Mouse (Mus musculus): Measurements from ENCODE around the gene Cpm. TPM values are rescaled to one million over a fixed set of nuclear protein-coding genes. Genes with fewer than 3 reads are reported as not detected.
"Not testable (repeated sequence)": the region's sequence is repeated elsewhere in the genome, so short reads cannot be mapped to it uniquely, and the experiment has no call there.

The Cpm gene
- polyA plus RNA-seq, 1 experiment from 2014 or later: 6.3 TPM

DNA sequence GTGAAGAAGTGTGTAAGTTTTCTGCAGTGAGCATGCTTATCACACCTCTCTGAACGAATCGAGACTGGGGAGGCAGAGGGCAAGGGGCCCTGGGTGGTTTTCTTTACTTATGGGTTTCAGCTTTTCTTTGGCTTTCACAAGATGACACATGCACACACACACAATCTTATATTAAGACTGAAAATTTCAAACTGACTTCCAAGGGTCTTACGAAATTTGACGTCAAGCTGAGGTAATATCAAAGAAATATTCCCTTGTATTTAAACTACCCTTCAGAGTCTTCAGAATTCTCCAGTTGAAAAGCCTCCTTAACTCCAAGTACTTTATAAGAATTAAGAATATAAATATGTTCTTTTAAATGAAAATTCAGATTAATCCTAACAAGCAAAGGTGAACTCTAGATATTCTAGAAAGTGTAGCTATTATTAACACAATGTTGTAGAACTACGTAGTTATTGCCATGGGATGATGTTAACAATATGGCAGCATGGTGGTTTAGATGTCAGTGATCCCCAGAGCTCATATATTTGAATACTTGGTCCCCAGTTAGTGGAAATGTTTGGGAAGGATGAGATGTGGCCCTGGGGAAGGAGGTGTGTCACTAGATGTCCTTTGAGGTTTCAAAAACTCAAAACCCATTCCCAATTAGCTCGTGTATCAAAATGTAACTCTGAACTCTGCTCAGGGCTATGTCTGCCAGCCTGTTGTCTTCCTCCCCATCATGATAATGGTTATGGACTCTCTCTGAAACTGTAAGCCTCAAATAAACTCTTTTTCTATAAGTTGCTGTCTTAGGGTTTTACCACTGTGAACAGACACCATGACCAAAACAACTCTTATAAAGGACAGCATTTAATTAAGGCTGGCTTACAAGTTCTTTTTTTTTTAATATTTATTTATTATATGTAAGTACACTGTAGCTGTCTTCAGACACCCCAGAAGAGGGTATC is 44.5 kb upstream of the Cpm start:
- no peak overlapping the region for H3K27ac ChIP-seq (ENCODE audit: low read depth, low read length)

GRCm38 (mm10) chr10:117585600-117586299 is 43.5 kb upstream of the Cpm start:
- Histone ChIP-seq H3K36me3 (ENCODE audit: control insufficient read depth, insufficient read depth, low read length) (no peaks in the 10 kb centered on the region), H3K9ac (ENCODE audit: low read depth, low read length) (no peak overlapping the region), H3K4me2 (replicated peaks; ENCODE audit: low read depth, low read length) (no peak overlapping the region), H3K9me3 (ENCODE audit: control insufficient read depth, low read length) (no peaks in the 10 kb centered on the region), H3K27me3 (ENCODE audit: control insufficient read depth, insufficient read depth, low read length) (no peaks in the 10 kb centered on the region), H3K4me3 (ENCODE audit: low read depth, low read length) (no peak overlapping the region), H3K27ac (ENCODE audit: low read depth, low read length) (no peak overlapping the region), H3K4me1 (replicated peaks; ENCODE audit: control insufficient read depth, insufficient read depth, low read length) (no peaks in the 10 kb centered on the region)
- whole genome bisulfite sequencing: 70% methylated on average over 2 of the region's 2 CpGs
- ATAC-seq (ENCODE audit: low FRiP score) (no peak), DNase-seq (ENCODE audit: low spot score) (no peak)

More for the DNA sequence above, 44.5 kb upstream of the Cpm start:
- H3K4me2 ChIP-seq (replicated peaks; ENCODE audit: low read depth, low read length): no peak overlapping the region
- H3K4me1 ChIP-seq (replicated peaks; ENCODE audit: control insufficient read depth, insufficient read depth, low read length): no peaks in the 10 kb centered on the region
- no peaks in the 10 kb centered on the region for H3K27me3 ChIP-seq (ENCODE audit: control insufficient read depth, insufficient read depth, low read length)
- no peak overlapping the region for H3K9ac ChIP-seq (ENCODE audit: low read depth, low read length)
- H3K36me3 ChIP-seq (ENCODE audit: control insufficient read depth, insufficient read depth, low read length): no peaks in the 10 kb centered on the region
- DNase-seq (ENCODE audit: low spot score): no peak
- ATAC-seq (ENCODE audit: low FRiP score): no peak
- 90% methylated on average over 6 of the region's 6 CpGs for WGBS
- H3K9me3 ChIP-seq (ENCODE audit: control insufficient read depth, low read length): no peaks in the 10 kb centered on the region
- H3K4me3 ChIP-seq (ENCODE audit: low read depth, low read length): no peak overlapping the region

DNA sequence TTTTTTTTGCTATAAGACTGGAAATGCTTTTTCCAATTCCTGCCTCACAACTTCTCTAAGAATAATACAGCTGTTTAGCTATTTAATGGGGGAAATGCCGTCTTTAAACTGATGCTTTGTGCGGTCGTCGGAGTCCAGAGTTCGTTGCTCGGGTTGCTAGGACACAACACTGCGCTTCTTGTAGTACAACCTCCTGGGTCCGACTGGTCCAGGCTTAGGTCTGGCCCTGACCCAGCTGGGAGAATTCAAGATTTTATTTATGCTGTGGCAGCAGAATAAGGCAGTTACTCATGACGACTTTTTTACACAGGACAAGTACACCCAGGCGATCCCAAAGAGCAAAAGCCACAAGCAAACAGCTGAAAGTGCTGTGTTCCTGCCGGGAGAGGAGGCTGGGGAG is 42.4 kb upstream of the Cpm start:
- Histone ChIP-seq H3K27me3 (ENCODE audit: control insufficient read depth, insufficient read depth, low read length) (no peaks in the 10 kb centered on the region), H3K4me1 (replicated peaks; ENCODE audit: control insufficient read depth, insufficient read depth, low read length) (no peaks in the 10 kb centered on the region), H3K9me3 (ENCODE audit: control insufficient read depth, low read length) (no peaks in the 10 kb centered on the region), H3K4me2 (replicated peaks; ENCODE audit: low read depth, low read length) (no peak overlapping the region), H3K9ac (ENCODE audit: low read depth, low read length) (no peak overlapping the region), H3K36me3 (ENCODE audit: control insufficient read depth, insufficient read depth, low read length) (no peaks in the 10 kb centered on the region), H3K4me3 (ENCODE audit: low read depth, low read length) (no peak overlapping the region), H3K27ac (ENCODE audit: low read depth, low read length) (no peak overlapping the region)
- ATAC-seq (ENCODE audit: low FRiP score) (no peak), DNase-seq (ENCODE audit: low spot score) (no peak)
- 51% methylated on average over 11 of the region's 11 CpGs for WGBS

DNA sequence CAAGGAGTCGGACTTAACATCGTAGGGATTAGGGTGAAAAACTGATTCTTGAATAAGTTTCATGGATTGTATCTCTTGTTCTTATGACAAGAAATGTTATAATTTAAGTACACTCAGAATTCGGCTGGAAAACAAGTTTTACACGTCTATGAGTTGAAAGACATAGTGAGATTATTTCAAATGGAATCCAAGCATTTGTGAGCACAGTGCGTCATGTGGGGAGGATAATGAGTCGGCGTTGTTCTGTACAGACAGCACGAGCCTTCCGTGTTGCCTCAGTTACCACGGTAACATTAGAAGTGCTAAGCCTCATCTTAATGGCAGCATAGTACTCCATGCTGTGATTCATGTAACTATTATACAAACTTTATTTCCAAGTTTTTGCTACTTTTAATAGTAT is 42.0 kb upstream of the Cpm start:
- Histone ChIP-seq H3K9ac (ENCODE audit: low read depth, low read length) (no peak overlapping the region), H3K27ac (ENCODE audit: low read depth, low read length) (no peak overlapping the region), H3K4me1 (replicated peaks; ENCODE audit: control insufficient read depth, insufficient read depth, low read length) (no peaks in the 10 kb centered on the region), H3K9me3 (ENCODE audit: control insufficient read depth, low read length) (no peaks in the 10 kb centered on the region), H3K36me3 (ENCODE audit: control insufficient read depth, insufficient read depth, low read length) (no peaks in the 10 kb centered on the region), H3K4me2 (replicated peaks; ENCODE audit: low read depth, low read length) (no peak overlapping the region), H3K27me3 (ENCODE audit: control insufficient read depth, insufficient read depth, low read length) (no peaks in the 10 kb centered on the region), H3K4me3 (ENCODE audit: low read depth, low read length) (no peak overlapping the region)
- no peak for ATAC-seq (ENCODE audit: low FRiP score)
- no peak for DNase-seq (ENCODE audit: low spot score)
- WGBS: 91% methylated on average over 10 of the region's 10 CpGs

GRCm38 (mm10) chr10:117588416-117589143 is 40.7 kb upstream of the Cpm start:
- not testable (repeated sequence) for ATAC-seq (ENCODE audit: low FRiP score); H3K4me2 ChIP-seq (replicated peaks; ENCODE audit: low read depth, low read length); H3K27me3 ChIP-seq (ENCODE audit: control insufficient read depth, insufficient read depth, low read length); H3K4me3 ChIP-seq (ENCODE audit: low read depth, low read length); H3K36me3 ChIP-seq (ENCODE audit: control insufficient read depth, insufficient read depth, low read length); H3K4me1 ChIP-seq (replicated peaks; ENCODE audit: control insufficient read depth, insufficient read depth, low read length); H3K9me3 ChIP-seq (ENCODE audit: control insufficient read depth, low read length); H3K9ac ChIP-seq (ENCODE audit: low read depth, low read length); H3K27ac ChIP-seq (ENCODE audit: low read depth, low read length); DNase-seq (ENCODE audit: low spot score)
- WGBS: 89% methylated on average over 11 of the region's 11 CpGs

DNA sequence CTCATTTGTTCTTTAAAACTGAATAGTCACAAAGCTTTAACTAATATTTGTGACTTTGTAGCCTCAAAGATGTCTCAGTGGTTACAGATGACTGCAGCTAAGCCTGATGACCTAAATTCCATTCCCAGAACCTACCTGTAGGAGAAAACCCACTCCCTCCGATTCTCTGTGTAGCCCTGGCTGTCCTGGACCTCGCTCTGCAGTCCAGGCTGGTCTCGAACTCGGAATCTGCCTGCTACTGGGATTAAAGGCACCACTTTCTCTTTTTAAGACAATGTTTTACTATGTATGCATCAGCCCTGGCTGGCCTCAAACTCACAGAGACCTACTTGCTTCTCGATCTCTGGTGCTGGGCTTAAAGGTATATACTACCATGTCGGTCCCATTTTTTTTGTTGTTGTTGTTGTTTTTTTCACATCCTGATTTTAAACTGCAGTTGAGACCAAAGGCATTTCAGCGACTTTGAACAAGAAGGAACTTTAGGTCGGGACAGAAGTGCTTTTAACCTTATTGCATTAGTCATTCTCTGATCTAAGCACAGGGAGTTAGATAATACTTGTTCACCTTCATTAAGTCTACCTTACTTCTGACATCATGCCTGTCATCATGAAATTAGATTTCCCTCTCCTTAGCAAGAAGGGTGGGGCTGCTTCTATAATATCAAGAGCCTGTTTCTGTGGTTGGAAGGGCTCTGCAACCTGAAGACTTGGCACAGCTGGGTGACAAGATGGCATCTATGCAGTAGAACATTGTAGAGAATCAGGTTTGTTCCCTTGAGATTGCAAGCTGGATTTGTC is 40.0 kb upstream of the Cpm start:
- Histone ChIP-seq H3K27ac (ENCODE audit: low read depth, low read length) (no peak overlapping the region), H3K4me2 (replicated peaks; ENCODE audit: low read depth, low read length) (no peak overlapping the region), H3K9ac (ENCODE audit: low read depth, low read length) (no peak overlapping the region), H3K27me3 (ENCODE audit: control insufficient read depth, insufficient read depth, low read length) (no peaks in the 10 kb centered on the region), H3K4me1 (replicated peaks; ENCODE audit: control insufficient read depth, insufficient read depth, low read length) (no peaks in the 10 kb centered on the region), H3K9me3 (ENCODE audit: control insufficient read depth, low read length) (no peaks in the 10 kb centered on the region), H3K36me3 (ENCODE audit: control insufficient read depth, insufficient read depth, low read length) (no peaks in the 10 kb centered on the region), H3K4me3 (ENCODE audit: low read depth, low read length) (no peak overlapping the region)
- DNase-seq (ENCODE audit: low spot score) (no peak), ATAC-seq (ENCODE audit: low FRiP score) (no peak)
- WGBS: 89% methylated on average over 8 of the region's 8 CpGs

- no peaks in the 10 kb centered on the region for H3K27me3 ChIP-seq (ENCODE audit: control insufficient read depth, insufficient read depth, low read length)
- no peak for DNase-seq (ENCODE audit: low spot score)
- H3K9me3 ChIP-seq (ENCODE audit: control insufficient read depth, low read length): no peaks in the 10 kb centered on the region
- H3K4me1 ChIP-seq (replicated peaks; ENCODE audit: control insufficient read depth, insufficient read depth, low read length): no peaks in the 10 kb centered on the region
- H3K4me2 ChIP-seq (replicated peaks; ENCODE audit: low read depth, low read length): no peak overlapping the region
- H3K9ac ChIP-seq (ENCODE audit: low read depth, low read length): no peak overlapping the region
- H3K4me3 ChIP-seq (ENCODE audit: low read depth, low read length): no peak overlapping the region
- no peaks in the 10 kb centered on the region for H3K36me3 ChIP-seq (ENCODE audit: control insufficient read depth, insufficient read depth, low read length)
- no peak for ATAC-seq (ENCODE audit: low FRiP score)
- WGBS: 83% methylated on average over 13 of the region's 13 CpGs
- H3K27ac ChIP-seq (ENCODE audit: low read depth, low read length): no peak overlapping the region
Observed at GRCm38 (mm10) chr10:117590331-117591301, 38.7 kb upstream of the Cpm start.

All from hindbrain, embryonic 11.5 days (tissue).